Mouse (Mus musculus) lung, embryonic 14.5 days (tissue): Measurements from ENCODE around the gene Fanci. TPM values are rescaled to one million over a fixed set of nuclear protein-coding genes. Genes with fewer than 3 reads are reported as not detected.

Source experiments
- ATAC-seq: fragments of 200-750 bp; cut with Nextera tagmentation; 2 replicates; pipeline ENCODE4 v1.8.0; 2017; ENCODE audit warnings: mild to moderate bottlenecking, moderate TSS enrichment, moderate library complexity; ENCODE audit not compliant: insufficient read depth
- DNase-seq: peaks from one replicate; pipeline ENCODE4 v3.0.0-alpha.2; 2015
- H3K27ac ChIP-seq: fragments of 300-500 bp; sonication (generic); 2 replicates; pipeline ENCODE4 v1.5.1; 2014; ENCODE audit warnings: low read depth, mild to moderate bottlenecking, moderate library complexity
- H3K27me3 ChIP-seq: fragments of 300-500 bp; sonication (generic); 2 replicates; pipeline ENCODE4 v1.6.1; 2014; ENCODE audit warnings: low read length, control low read depth; ENCODE audit not compliant: insufficient read depth
- H3K36me3 ChIP-seq: fragments of 300-500 bp; sonication (generic); 2 replicates; pipeline ENCODE4 v1.6.1; 2014; ENCODE audit warnings: control low read depth; ENCODE audit not compliant: insufficient read depth
- H3K4me1 ChIP-seq: fragments of 300-500 bp; sonication (generic); 2 replicates; pipeline ENCODE4 v1.6.1; 2014; ENCODE audit warnings: antibody characterized with exemption, control low read depth; ENCODE audit not compliant: insufficient read depth
- H3K4me2 ChIP-seq: fragments of 300-500 bp; sonication (generic); 2 replicates; pipeline ENCODE4 v1.6.1; 2014; ENCODE audit warnings: mild to moderate bottlenecking
- H3K4me3 ChIP-seq: fragments of 300-500 bp; sonication (generic); 2 replicates; pipeline ENCODE4 v1.5.1; 2014; ENCODE audit warnings: low read depth, low read length
- H3K9ac ChIP-seq: fragments of 300-500 bp; sonication (generic); 2 replicates; pipeline ENCODE4 v1.6.1; 2014
- H3K9me3 ChIP-seq: fragments of 300-500 bp; sonication (generic); 2 replicates; pipeline ENCODE4 v1.6.1; 2016; ENCODE audit warnings: low read depth, low read length, control low read depth
- CTCF ChIP-seq: IDR thresholded peaks from 2 replicates; pipeline ENCODE4 v1.5.1; 2016; ENCODE audit warnings: antibody characterized with exemption, low read depth
- WGBS: fragments of 180-500 bp; shearing (Covaris S2); extraction: QIAGEN DNeasy Blood & Tissue Kit; methylation state at CpG from one replicate; pipeline ENCODE4 v1.1.7; 2014; 5-methylcytosine and 5-hydroxymethylcytosine counted together
- polyA plus RNA-seq: library from polyadenylated mRNA; unstranded; fragments of >200 nt; fragmentation: Nextera tagmentation; extraction: Ambion mirVana; gene quantifications from 2 replicates; pipeline ENCODE4 v1.2.1, GENCODE M21; 2014

Gene Fanci
- polyA plus RNA-seq, 1 experiment from 2014 or later, result 19.3 TPM

DNA sequence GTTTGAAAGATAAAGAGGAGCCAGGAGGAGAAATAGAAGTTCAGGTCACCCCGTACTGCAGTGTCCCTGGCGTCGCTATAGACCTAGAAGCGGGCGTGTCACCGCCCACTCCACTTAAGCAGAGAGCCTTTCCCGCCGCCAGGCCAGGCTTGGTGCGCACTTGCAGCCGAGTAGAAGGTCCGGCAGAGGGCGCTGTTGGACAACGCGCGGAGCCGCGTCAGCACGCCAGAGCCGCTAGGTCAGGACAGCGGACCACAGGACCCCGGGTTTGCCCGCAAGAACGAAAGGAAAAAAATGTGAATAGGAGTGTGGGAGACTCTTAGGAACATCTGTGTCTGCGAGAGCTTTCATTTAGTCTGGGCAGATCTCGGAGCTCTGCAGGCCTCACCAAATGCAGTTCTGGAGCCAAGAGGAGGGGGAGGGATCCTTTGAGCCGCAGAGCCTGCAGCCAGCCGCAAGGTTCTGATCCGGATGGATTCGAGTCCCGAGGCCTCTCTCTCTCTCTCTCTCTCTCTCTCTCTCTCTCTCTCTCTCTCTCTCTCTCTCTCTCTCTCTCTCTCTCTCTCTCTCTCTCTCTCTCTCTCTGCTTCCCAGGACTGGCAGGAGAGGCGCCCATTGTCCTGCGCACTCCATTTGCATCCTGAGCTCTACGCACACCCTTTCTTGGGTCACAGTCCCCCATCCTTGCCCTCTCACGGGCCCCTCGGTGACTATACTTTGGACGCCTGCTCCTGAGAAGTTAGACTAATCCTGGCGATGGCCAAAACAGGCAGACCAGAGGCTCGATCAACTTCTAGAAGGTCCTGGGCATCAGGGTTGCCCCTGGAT, 104.5 kb downstream of the Fanci start:
- Histone ChIP-seq H3K4me2 (peak overlapping the region; percentile 51; the same call in 1 of the 2 replicates), H3K9ac (no peak overlapping the region), H3K36me3 (no peaks in the 10 kb centered on the region), H3K4me1 (no peaks in the 10 kb centered on the region), H3K27me3 (peaks cover 70% of the 10 kb centered on the region), H3K9me3 (no peaks in the 10 kb centered on the region), H3K27ac (no peak overlapping the region), H3K4me3 (peak overlapping the region; percentile 16; the same call in 1 of the 2 replicates)
- ATAC-seq (peak; percentile 86), DNase-seq (peak; percentile 94)
- TF ChIP-seq CTCF, result peak; percentile 99
- 2% methylated on average over 38 of the region's 38 CpGs for WGBS

DNA sequence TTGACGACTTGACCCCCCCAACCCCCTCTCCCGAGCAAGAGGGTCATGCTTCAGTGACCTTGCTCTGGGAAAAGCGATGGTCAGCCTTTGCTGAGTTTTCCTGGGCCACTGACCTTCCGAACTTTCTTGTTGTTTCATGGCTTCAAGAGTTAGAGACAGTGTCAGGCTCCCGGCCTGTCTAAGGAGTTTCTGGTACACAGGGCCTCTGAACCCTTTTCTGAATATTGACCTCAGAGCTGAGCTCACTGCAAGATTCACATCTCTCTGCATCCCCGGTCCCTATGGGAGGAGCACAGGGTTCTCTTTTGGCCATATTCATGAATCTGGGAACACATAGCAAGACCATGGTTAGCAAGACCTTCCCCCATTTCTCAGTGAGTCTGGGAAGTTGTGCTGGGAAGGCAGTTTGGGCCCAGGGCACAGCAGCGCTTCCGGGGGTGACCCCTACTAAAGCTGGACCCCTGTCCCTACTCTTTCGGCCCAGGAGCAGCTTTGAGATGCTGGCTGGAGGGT, 105.1 kb downstream of the Fanci start:
- Histone ChIP-seq H3K4me3 (no peak overlapping the region), H3K9ac (no peak overlapping the region), H3K27me3 (peaks cover 77% of the 10 kb centered on the region), H3K4me2 (no peak overlapping the region), H3K27ac (no peak overlapping the region), H3K36me3 (no peaks in the 10 kb centered on the region), H3K9me3 (no peaks in the 10 kb centered on the region), H3K4me1 (no peaks in the 10 kb centered on the region)
- WGBS, result 4% methylated on average over 9 of the region's 9 CpGs
- DNase-seq (no peak), ATAC-seq (no peak)
- TF ChIP-seq CTCF, result no peak

DNA sequence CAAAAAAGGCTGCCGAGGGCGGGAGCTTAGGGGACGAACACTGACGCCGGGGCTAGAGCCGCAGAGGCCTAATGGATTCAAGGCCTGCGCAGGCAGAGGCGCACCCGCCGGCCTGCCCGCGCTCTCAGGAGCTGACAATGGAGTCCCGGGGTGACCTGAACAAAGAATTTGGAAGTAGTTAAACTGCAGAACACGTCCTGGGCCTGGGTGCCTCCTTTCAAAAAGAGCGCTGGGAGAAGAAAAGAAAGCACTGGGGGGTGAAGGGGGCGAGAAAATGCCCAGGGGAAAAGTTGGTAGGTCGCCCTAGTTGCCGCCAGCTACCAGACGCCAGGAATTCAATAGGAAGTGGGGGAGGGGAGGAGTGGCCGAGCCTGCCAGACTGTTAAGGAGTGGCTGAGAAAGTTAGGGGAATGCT, 106.0 kb downstream of the Fanci start:
- DNase-seq (no peak), ATAC-seq (no peak)
- Histone ChIP-seq H3K4me3 (no peak overlapping the region), H3K4me1 (no peaks in the 10 kb centered on the region), H3K4me2 (no peak overlapping the region), H3K36me3 (no peaks in the 10 kb centered on the region), H3K27me3 (peaks cover 86% of the 10 kb centered on the region), H3K9ac (no peak overlapping the region), H3K9me3 (no peaks in the 10 kb centered on the region), H3K27ac (no peak overlapping the region)
- TF ChIP-seq CTCF, result no peak
- 1% methylated on average over 20 of the region's 20 CpGs for WGBS

DNA sequence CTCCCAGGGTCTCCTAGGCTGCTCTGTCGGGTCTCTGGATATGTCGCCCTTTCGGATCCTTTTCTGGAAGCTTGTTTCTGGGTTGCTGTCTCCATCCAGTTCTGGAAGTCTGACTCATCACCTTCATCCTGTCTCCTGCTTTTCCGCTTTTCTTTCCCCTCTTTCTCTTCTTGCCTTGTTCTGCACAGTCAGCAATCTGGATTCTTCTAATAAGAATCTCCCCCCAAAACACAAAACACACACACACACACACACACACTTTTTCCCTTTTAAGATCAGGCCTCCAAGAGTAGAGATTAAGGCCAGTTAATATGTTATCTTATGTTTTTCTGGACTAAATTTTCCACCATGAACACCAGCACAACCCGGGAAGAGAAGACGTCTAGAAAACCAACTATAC, 106.6 kb downstream of the Fanci start:
- ATAC-seq (no peak), DNase-seq (no peak)
- Histone ChIP-seq H3K36me3 (no peaks in the 10 kb centered on the region), H3K9me3 (no peaks in the 10 kb centered on the region), H3K4me3 (no peak overlapping the region), H3K9ac (no peak overlapping the region), H3K4me1 (no peaks in the 10 kb centered on the region), H3K27me3 (peaks cover 92% of the 10 kb centered on the region), H3K27ac (no peak overlapping the region), H3K4me2 (no peak overlapping the region)
- WGBS, result 2% methylated on average over 6 of the region's 6 CpGs
- no peak for TF ChIP-seq CTCF

DNA sequence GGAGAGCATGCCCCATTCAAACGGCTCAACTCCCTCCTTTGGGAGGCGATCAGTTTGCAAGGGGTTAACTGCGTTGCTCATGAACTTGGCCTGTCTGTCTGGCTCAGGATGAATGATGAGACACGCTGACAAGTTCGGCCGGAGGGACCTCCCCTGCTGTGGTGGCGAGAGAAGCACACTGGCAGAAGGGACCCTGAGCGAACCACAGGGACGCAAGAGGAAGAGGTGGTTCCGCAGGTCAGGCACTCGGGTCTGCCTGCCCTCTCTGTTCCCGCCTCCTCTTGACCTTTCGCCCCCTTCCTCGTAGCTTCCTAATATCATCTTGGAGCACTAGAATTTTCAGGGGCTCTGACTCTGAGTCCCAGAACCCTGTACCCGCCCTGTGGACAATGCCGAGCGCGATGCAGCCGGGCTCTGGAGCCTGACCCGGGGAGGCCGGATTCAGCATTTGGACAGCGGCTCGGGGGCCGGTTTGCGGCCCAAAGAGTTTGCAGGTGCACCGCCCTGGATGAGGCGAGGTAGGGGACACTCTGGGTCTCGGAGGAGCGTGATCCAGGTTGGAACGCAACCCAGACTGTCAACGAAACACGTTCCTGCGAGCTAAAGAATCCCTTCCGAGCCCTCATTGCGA, 107.4 kb downstream of the Fanci start:
- no peaks in the 10 kb centered on the region for H3K36me3 ChIP-seq
- WGBS, result 2% methylated on average over 35 of the region's 35 CpGs
- no peak for TF ChIP-seq CTCF
- DNase-seq (peak; percentile 82), ATAC-seq (no peak)
- peaks cover 98% of the 10 kb centered on the region for H3K27me3 ChIP-seq
- H3K27ac ChIP-seq, result no peak overlapping the region
- no peaks in the 10 kb centered on the region for H3K4me1 ChIP-seq
- H3K9me3 ChIP-seq, result no peaks in the 10 kb centered on the region
- no peak overlapping the region for H3K9ac ChIP-seq
- H3K4me3 ChIP-seq, result 0 out of 2 replicates have a peak overlapping the region, but pooled peaks have one; percentile 16
- no peak overlapping the region for H3K4me2 ChIP-seq

Other genes with a start within 250 kb of the Fanci start
- gene Mfge8, start 242.9 kb upstream of the Fanci start, polyA plus RNA-seq, result 318 and 324 TPM in 2 replicates
- 21.5 TPM in 2 replicates for gene Abhd2, start 118.7 kb upstream of the Fanci start, polyA plus RNA-seq
- 0.26 and 0.54 TPM in 2 replicates for gene Rlbp1, start 4.9 kb upstream of the Fanci start, polyA plus RNA-seq
- 53.9 and 65.0 TPM in 2 replicates for gene Polg, start 74.4 kb downstream of the Fanci start, polyA plus RNA-seq
- not detected in 2 replicates for gene Rhcg, start 225.7 kb downstream of the Fanci start, polyA plus RNA-seq